10 mouse cellular contexts compared by ENCODE assay signal in the genomic region with DNA sequence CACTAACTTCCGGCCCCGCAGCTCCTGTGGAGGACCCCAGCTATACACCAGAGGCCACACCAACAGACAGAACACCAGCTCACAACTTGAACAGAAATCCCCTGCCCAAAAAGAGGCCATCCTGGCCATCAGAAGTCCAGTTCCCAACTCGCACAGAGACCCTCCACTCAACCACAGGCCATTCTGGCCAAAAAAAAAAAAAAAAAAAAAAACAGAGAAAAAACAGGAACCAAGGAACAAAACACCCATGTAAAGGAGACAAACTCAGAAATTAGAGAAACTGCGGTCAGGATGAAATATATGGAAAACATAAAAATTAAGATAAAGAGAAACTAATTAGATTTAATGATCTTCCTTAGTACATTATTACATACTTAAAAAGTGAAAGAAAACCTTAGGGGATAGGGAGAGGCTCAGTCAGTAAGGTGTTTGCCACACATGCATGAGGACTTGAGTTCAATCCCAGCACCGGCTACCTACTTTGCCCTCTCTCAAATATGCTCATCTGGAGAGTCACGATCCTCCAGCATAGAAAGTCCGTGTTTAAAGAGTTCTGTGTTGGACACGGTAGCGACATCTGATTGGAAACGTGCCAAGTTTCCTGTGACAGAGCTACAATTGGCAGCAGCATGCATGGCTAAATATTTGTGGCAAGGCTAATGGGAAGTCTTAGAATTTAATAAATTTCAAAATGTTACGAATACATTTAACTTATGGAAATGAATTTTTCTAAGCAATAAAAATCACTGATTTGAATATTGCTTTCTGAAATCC. TPM values are rescaled to one million over a fixed set of nuclear protein-coding genes. Genes with fewer than 3 reads are reported as not detected.
DNase-seq lines count a peak whose midpoint lies in the region; ATAC-seq lines count a peak whose summit lies in the region.
"Had no signal": no experiment of that assay in that cellular context is flagged by ENCODE, and none has a peak within 500 bp of the region (broad histone marks: within the 10 kb centered on the region; RNA-seq: fewer than 3 reads in every experiment).

No protein-coding gene starts in this region.

- peak overlapping the region; percentile 76 for H3K4me3 ChIP-seq in megakaryocyte, embryonic 14.5 days (replicated peaks)
- no peak overlapping the region for H3K4me3 ChIP-seq in midbrain, embryonic 13.5 days (replicated peaks)

- peak; percentile 10 to 14 for DNase-seq in cerebellum, postnatal 14 days
- DNase-seq in cerebellum, postnatal 36 days: no peak
- peak; percentile 27 to 36 for DNase-seq in kidney, postnatal 25 days
- DNase-seq in kidney, adult 18-20 months: no peak
- no peak for DNase-seq in spleen, adult 12 weeks (ENCODE audit: low spot score)
- DNase-seq: adrenal gland, adult 8-10 months; gastrocnemius, postnatal 25 days had no signal

- no peak overlapping the region for H3K27ac ChIP-seq in midbrain, embryonic 13.5 days

- H3K9me3 ChIP-seq in megakaryocyte, embryonic 14.5 days: no peaks in the 10 kb centered on the region
- H3K9me3 ChIP-seq in midbrain, embryonic 13.5 days: no peaks in the 10 kb centered on the region

- H3K27me3 ChIP-seq in megakaryocyte, embryonic 14.5 days (replicated peaks): no peaks in the 10 kb centered on the region
- no peaks in the 10 kb centered on the region for H3K27me3 ChIP-seq in midbrain, embryonic 13.5 days

- H3K9ac ChIP-seq in midbrain, embryonic 13.5 days (replicated peaks): no peak overlapping the region

- peaks cover 57% of the 10 kb centered on the region for H3K4me1 ChIP-seq in megakaryocyte, embryonic 14.5 days
- H3K4me1 ChIP-seq in midbrain, embryonic 13.5 days (replicated peaks): no peaks in the 10 kb centered on the region

- ATAC-seq in erythroblast, adult 5-6 weeks (replicated peaks; ENCODE audit: low FRiP score, poor library complexity, severe bottlenecking): peak; percentile 51
- ATAC-seq in midbrain, embryonic 13.5 days: no peak

- H3K36me3 ChIP-seq in megakaryocyte, embryonic 14.5 days (replicated peaks; ENCODE audit: low read length): no peaks in the 10 kb centered on the region
- H3K36me3 ChIP-seq in midbrain, embryonic 13.5 days: no peaks in the 10 kb centered on the region

- 80% methylated on average over 11 of the region's 11 CpGs for WGBS in midbrain, embryonic 13.5 days

- no peak overlapping the region for H3K4me2 ChIP-seq in midbrain, embryonic 13.5 days (replicated peaks)

RNA-seq across cellular contexts. Expression of gene Pde7b, which starts 51.9 kb away (rescaled TPM):
- total RNA-seq in erythroblast, adult 5-6 weeks (2015; ENCODE audit: low replicate concordance): 3.8 TPM in 1 of 2 replicates, not detected in the other
- total RNA-seq in erythroblast, adult 5-6 weeks (2017; ENCODE audit: low replicate concordance): 0.84 TPM in 1 of 2 replicates, not detected in the other
- polyA plus RNA-seq in megakaryocyte, embryonic 14.5 days (2012; ENCODE audit: insufficient read depth, low replicate concordance): 0.51 and 0.68 TPM in 2 replicates
- 1.8 and 2.3 TPM in 2 replicates for polyA plus RNA-seq in midbrain, embryonic 13.5 days (2015; fragmentation: Nextera tagmentation; extraction: Ambion mirVana)

Comparison
In these comparisons a context has a peak if more than half of its experiments do, and no peak if none do; other contexts are left out.
1. DNase-seq: peak in cerebellum, postnatal 14 days (2 of 2) and kidney, postnatal 25 days (2 of 2); none in cerebellum, postnatal 36 days (0 of 2), kidney, adult 18-20 months (single experiment) and spleen, adult 12 weeks (single experiment).